Mouse (Mus musculus): ENCODE data around the gene Mtg2. TPM values are rescaled to one million over a fixed set of nuclear protein-coding genes. Genes with fewer than 3 reads are reported as not detected.
A peak's percentile ranks its signal among the peaks of the same experiment; 100 is the strongest.

Mtg2 gene
- total RNA-seq, 2 experiments from 2014 or later = 14.2 to 16.5 TPM

DNA sequence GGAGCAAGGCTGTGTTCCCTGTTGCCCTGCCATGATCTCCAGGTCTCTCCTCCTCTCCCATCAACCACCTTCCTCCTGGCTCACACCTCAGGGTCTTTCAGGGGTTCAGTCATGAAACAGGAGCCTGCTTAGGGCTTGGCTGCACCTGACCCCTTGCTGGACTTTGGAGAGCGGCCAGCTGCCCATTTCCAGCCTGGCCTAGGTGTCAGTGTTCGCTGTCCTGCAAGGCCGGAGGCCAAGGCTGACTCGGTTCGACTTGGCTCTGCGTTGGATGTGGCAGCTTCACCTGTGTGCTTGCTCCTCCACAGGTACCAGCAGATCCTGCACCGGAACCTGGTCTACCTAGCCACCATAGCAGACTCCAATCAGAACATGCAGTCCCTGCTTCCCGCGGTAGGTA, 17.4 kb upstream of the Mtg2 start:
- no peak for DNase-seq

DNA sequence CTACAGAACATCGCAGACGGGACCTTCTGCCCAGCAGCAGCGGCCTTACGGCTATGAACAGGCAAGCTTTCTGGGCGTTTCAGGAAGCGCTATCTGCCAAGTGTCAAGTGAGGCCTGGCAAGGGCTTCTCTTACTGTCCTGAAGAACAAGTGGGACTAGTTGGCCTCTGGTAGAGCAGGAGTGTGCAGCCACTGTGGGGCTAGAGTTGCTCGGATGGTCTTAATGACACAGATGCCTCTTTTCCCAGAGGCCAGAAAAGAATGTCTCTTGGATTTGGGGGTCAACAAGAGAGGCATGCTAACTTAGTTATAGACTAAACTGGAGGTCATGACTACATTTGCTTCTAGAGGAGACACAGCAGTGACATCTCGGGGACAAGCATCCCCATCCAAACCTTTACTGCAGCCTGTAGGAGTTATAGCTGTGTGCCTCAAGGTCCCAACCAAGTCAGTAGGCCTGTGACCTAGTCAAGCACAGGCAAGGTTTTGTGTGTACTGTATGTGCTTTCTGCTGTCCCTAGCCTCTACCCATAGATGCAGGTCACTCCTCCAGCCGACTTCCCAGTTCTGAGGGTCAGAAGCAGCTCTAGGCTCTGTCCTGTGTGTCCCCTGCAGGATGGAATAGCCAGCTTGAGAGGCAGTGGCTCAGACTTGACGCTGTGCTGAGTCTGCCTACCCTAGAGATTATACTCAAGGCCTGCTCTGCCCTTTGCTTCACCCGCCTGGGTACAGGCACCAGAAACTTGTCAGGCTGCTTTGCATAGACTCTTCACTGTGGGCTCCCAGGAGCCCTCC, 6.9 kb upstream of the Mtg2 start:
- DNase-seq = no peak

DNA sequence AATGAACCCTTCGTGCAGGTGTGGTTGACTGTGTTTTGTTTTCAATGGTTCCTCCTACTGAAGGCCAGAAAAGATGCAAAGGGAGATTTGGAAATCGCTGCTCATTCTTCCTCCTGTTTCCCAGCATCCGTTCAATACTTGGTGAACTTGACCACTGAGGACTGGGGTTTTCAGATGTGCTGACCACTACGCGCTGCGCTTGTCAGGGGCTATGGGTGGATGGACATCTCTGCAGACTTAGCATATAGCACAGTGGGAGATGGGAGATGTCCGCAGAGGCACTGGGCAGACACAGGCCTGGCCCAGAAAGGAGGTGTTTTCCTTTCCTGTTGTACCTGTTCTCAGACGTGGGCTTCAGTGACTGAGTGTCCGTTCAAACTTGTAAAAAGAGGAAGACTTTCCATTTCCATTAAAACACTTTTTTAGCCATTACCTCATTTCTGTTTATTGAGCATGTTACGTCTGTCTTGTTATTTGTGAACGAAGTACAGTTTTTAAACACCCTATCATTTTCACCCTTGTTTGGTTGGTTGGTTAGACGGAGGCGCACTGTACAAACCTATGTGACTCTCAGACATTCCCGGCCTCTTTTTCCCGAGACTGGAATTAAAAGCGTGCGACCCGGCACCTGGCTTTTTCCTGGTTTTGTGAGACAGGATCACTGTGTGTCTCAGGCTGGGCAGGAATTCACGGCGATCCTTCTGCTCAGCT, 463 bp upstream of the Mtg2 start:
- no peak for DNase-seq

DNA sequence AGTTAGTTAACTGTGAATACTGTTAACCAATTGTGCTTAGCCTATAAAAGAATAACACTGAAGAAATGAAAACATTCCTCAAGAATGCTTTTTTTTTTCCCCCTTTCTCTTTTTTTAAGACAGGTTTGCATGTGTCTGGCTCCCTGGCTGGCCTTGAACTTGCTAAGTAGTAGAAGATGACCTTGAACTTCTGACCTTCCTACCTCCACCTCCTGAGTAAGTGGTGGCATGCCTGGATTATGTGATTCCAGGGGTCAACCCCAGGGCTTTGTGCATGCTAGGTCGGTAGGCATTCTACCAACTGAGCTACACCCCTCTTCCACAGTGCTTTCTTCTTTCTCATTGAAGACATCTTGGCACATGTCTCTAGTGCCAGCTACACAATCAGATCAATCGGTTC, 1.3 kb downstream of the Mtg2 start:
- DNase-seq = no peak

DNA sequence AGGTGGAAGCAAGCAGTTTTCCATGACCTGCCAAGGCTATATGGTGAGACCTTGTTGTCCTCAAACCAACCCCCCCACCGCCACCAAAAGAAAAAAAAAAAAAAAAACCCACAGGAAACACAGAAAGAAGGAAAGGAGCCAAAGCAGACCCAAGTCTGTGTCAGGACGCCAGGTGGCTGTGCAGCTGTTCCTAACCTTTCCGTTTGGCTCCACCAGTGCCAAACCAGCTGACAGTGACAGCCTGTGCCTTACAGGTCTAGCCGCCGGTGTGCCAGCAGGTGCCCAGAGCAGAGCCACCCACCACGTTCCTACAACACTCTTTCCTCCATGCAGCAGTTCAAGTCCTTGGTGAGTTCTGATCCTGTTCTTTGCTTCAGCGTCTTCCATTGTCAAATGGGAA, 2.5 kb downstream of the Mtg2 start:
- DNase-seq = no peak

DNA sequence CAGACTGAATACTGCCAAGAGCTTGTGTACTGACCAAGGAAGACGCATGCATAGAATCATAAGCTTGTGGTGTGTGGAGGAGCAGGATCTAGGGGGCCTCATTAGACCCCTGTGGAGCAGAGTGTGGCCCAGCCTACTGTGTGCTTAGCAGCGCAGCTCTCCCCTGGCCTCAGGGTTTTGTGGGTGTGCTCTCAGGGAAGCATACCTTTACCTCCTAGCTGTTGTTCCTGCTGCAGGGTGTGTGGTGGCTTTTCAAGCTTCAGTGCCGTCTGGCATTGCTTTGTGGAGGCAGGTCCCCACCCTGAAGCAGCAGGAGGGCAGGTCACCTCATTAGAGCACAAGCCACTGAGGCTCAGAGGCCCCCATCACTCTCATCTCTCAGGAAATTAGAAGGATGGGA, 7.2 kb downstream of the Mtg2 start:
- no peak for DNase-seq

DNA sequence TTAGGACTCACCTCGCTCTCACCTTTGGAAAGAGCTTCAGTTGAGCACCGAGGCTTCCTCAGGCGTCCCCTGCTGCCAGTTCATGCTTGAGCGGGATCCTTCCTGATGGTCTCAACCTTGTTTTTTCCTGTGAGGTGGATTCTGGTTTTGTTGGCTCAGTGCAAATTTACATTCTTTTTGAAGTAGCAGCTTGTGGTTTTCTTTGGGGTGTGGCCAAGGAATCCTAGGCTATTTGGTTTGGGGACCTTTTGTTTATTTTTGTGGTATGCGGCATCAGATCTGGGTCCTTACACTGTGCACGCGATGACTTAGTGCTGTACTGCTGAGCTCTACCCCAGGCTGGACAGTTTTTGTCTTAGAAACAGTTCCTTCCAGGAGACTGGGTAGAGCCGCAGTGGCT, 10.3 kb downstream of the Mtg2 start:
- no peak for DNase-seq

DNA sequence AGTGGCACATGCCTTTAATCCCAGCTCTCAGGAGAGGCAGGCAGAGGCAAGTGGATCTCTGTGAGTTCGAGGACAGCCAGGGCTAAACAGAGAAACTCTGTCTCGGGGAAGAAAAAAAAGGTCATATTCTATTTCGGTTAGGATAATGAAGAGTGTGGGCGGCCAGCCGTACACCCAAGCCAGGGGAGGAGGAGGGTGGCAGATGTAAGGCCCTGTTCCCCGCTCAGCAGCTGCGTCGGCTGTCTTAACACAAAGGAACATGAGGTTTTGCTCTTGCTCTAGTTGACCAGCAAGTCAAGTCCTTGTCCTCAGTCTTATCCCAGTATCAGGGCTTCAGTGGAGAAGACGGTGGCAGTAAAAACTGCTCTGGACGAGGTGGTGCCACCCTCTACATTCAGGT, 12.7 kb downstream of the Mtg2 start:
- DNase-seq = no peak

DNA sequence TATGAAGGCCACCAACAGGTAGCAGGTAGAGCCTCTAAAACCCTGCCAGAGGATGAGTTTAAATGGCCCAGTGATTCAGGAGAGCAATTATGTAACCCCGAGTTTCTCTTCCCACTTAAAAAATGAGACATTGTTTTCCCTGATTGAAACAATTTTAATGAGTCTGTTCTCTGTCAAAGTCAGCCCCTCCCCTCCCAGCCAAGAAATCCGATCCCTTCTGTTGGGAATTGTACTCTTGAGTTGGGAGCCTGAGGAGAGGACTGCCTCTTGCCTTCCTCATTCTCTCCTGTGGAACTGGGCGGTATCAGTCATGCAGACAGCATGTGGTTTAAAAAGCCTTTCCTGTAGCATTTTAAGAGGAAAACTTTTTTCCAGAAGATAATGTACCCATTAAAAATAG, 14.2 kb downstream of the Mtg2 start:
- DNase-seq = no peak

DNA sequence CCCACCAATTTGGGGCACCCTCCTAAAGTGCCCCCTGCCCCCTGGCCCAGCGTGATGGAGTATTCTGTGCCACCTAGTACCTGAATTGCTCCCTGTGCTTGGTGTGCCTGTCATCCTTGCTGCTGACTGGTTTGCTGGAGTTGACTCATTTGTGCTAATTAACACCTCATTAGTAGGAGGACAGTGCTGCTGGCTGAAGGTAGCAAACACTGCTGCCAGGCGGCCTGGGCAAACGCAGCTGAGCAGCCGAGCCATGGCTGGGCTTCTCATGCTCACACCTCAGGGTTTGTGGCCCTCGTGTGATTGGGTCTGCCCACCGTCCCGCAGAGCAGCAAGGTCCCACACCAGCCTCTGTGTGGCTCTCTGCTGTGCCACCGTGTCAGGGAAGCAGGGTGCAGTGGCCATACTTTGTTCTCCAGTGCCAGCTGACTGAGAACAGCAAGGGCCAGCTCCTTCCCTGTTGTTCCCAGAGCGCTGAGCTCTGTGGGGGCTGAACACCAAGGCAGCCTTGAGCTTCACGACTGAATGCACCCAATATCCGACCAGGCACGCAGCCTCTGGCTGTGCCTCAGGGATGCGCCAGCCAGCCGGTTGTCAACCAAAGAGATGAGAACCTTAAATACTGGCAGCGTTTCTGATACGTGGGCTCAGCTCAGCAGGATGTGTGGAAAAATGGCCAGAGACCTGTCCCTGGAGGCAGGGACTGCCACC, 15.7 kb downstream of the Mtg2 start:
- no peak for DNase-seq

DNA sequence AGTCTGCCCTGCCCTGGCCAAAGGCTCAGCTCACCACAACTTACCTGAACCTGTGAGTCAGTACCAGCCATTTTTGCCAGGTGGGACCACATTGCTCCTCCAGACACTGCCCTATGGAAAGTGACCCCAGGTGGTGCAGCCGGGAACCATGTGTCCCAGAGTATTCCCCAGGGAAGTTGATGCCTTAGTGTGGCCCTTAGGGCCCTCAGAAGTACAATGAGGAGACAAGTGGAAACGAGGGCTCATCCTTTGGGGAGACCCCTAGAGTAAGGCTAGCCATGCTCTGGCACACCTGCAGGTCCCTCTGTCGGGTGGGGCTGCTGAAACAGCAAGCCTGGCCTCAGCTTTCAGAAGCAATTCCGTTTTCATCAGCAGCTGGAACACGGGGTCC, 16.2 kb downstream of the Mtg2 start:
- DNase-seq = no peak

DNA sequence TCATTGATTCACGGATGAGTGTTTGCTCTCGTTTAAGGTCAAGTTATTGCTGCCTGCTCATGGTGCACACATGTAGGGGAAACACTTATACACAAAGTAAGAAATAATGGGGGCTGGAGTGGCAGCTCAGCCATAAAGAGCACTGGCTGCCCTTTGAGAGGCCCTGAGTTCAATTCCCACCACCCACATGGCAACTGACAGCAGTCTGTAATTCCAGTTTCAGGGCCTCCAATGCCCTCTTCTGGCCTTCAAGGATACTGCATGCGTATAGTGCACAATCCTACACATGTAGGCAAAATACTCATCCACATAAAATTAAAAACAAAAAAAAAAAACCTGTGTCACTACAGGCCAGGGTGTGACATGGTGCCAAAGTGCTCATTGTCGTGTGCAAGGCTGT, 17.1 kb downstream of the Mtg2 start:
- no peak for DNase-seq

DNA sequence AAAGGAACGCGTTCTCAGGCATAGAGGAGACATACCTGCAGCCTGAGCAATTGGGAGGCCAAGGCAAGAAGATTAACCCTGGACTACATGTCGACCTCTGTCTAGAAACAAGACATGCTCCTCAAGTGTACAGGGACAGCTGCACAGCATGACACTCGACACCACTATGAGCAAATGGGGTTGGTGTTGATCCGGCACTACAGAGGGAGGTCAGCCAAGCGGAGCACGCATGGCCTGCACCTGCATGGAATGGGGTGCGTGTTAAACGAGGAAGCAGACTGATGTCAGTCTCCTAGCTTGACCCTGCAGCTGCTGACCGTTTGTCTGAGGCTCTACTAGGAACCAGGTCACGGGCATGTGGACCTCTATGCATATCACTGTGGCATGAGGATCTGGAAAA, 19.9 kb downstream of the Mtg2 start:
- DNase-seq = no peak

DNA sequence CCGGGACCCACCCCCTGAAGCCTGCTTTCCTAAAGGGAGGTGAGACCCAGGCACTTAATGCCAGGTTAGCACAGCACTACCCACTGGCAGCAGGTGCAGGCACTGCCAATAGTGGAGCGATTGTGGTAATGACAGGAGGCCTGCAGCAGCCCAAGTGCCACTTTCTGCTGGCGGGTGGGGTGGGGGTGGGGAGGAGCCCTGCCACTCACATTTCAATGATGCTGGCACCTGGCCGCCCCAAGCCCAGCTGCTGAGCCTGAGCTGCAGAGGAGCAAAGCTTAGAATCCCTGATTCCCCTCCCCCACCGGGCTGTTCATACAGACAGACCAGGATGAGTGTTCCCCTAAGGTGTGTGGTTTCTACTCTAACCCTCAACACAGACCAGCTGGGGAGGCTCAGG, 25.3 kb downstream of the Mtg2 start:
- no peak for DNase-seq

DNA sequence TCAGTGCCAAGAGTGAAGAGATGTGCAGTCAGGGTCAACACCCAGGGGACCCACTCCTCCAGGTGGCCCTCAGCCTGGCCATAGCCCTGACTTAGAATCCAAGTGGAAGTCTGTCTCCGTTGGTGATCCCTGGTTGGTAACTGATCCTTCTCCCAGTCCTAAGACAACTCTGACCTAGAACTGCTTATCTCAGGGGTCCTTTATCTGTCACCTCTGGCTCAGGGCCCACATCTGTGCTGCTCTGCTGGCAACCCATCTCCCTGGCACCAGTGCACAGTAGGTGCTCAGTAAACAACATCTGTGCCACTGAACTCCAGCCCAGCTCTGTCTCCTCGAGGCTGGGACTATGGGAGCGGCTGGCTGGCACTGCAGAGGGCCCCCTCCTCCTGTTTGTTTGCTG, 27.2 kb downstream of the Mtg2 start:
- no peak for DNase-seq

DNA sequence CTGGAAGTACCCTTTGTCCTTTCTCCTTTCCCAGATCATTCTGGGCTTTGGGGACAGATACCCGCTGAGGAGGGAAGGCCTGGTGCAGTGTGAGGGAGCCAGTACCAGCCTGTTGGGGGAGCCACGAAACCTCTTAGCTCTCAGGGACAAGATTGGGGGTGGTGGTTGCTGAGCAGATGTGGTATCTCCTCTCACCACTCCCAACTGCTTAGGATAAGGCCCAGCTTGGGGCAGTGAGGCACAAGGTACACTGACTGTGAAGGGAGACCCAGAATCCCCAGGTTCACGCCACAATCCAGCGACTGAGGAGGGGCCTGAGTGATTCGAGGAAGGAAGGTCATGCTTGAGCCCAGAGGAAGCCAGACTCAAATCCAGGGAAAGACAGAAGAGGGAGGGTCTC, 27.8 kb downstream of the Mtg2 start:
- DNase-seq = no peak

DNA sequence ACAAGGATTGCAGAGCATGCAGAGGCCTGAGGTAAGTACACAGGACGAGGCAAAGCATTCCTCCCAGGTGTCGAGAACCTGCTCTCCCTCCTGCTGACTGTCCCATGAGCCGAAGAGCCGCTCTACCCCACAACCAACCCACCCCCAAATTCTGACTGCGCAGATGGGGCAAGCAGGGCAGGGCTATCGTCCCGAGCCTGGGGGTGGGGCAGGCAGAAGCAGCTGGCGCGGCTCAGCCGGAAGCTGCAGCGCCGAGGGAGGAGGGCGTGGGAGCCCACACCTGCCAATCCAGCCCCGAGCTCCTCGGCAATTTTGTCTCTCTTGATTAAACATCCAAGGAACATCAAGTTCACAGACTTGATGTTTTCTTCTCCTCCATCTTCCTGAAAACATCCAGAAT, 29.1 kb downstream of the Mtg2 start:
- no peak for DNase-seq

DNA sequence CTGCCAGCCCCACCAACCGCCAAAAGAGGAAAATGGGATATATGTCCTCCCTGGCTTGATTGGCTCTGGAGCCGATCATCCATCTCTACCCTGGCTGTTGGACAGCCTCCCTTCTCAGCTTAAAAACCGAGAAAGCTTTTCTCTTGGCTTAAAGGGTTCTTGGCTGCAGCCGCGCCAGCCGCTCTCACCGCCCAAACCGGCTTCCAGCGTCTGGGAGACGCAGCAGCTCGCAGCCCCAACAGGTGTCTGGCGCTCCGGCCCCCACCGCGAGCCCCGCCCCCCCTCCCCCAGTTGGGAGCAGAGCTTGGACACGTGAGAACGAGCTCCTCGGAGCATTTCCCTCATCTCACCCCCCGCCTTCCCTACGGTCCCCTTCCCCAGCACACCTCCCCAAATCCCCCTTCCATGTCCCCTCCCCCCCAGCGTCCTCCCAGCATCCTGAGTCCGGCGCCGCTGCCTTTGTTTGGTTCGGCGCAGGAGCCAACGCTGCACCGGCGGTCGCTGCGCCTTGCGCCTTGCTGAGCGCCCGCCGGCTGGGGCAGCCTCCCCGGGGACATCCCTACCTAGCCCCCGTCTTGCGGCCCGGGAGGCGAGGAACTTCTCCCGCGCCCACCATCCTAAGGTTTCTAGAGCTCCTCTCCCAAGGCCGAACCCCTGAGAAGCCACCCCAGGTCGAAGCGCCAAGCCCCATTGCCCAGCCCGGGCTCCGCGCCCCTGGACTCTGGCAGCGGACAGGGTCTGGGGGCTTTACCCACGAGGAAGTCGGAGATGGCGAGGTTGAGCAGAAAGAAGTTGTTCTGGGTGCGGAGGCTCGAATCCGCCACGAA, 33.0 kb downstream of the Mtg2 start:
- no peak for DNase-seq

DNA sequence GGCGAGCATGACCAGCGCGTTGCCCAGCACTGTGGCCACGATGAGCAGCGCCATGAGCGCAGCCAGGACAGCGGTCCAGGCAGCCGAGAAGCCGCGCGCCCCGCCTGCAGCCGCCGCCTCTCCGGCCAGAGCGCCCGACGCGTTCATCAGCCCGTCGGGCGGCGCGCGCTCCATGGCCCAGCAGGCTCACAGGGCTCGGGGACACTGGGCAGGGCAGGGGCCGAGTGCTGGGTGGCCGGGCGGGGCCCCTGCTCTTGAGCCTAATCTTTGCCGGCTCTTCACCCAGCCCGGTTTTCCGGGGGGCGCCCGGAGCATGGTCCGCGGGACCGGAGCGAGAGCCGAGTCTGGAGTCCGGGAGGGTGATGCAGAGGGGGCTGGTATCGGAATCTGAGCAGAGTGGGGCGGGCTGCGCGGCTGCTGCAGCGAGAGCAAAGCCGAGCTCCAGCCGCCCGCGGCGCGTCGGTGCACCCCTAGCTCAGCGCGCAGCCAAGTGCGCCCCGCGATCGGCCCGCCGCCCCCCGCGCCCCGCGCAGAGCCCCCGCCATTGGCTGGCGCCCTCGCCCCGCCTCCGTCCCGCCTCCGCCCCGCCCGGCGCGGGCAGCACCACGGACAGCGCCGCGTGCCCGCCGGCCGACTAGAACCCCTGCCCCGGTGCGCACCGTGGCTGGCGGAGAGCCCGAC, 33.7 kb downstream of the Mtg2 start, which contains the start of gene Hrh3:
TSS of gene Hrh3 (minus strand) at position 511 of the 681 bp plus-strand sequence.
- DNase-seq = peak; percentile 84

DNA sequence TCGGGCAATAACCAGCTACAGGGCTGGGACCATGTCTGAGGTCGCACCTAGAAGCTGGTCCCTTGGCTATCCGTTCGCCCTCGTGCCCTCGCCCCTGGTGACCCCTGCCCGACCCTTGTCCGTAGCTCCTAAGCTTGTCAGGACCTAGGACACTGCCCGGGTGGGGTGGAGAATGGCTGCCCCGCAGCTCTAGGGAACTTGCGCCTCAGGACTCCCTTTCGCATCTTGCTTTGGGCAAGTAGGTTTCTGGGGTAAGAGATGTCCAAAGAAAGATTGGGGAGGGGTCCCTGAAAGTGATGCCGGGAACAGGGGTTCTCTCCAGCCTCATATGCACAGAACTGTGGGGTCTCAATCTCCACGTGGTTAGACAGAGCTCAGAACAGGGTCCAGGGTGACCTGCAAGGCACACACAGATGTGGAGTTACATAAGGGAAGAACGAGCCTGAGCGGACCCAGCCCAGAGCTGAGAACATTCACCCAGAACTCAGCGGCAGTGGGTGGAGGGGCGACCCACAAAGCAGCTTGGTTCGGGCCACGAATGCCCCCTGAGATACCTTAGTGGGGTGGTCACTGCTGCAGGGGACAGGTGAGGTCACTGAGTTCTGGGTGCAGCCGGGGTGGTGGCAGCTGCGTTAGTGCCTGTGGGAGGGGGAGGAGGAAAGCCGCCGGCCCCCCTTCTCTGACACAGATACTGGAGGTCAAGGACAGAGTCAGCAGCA, 34.4 kb downstream of the Mtg2 start:
- DNase-seq = no peak

DNA sequence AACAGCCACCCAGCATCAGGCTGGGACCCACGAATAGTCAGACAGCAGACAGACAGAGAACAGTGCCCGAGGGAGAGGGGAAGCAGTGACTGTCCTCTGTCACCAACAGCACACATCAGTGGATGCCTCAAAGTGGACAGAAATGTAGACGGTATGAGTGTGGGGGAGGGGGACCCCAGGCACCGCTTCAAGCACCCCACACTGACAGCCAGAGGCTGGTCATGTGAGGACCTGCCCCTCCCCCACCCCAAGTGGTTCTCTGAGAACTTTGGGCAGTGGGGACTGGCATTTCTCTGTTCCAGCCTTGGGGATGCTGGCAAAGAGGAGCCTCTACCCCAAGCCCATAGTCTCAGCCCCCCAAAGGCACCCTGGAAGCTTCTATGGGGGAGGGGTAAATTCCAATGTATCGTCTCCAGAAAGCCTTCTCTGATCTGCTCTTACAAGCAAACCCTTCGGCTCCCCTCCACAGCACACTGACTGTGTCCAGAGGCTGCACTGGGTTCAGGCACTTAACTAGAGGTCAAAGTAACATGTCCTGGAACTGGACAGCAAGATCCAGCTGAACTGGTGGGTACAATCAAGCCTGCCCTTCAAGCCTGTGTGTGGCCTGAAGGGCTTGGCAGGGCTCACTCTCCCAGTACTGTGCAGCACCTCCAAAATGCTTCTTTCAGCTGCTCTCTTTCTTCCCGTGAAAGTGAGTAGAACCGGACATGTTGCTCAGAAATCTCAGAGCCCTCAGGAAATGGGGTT, 35.2 kb downstream of the Mtg2 start:
- no peak for DNase-seq
